Mouse (Mus musculus) midbrain, postnatal 0 days (tissue): ENCODE results near the gene Creb3l4. TPM values are rescaled to one million over a fixed set of nuclear protein-coding genes. Genes with fewer than 3 reads are reported as not detected.

Experiments used
- ATAC-seq: fragments of 200-750 bp; cut with Nextera tagmentation; 2 replicates; pipeline ENCODE4 v1.8.0; 2017; ENCODE audit warnings: moderate number of reproducible peaks, mild to moderate bottlenecking, moderate TSS enrichment, moderate library complexity; ENCODE audit not compliant: low FRiP score
- DNase-seq: peaks from one replicate; pipeline ENCODE4 v3.0.0-alpha.2; 2015; ENCODE audit warnings: low spot score
- H3K27ac ChIP-seq: fragments of 300-500 bp; sonication (generic); 2 replicates; pipeline ENCODE4 v1.5.1; 2014; ENCODE audit warnings: low read depth, mild to moderate bottlenecking, low read length, mixed read lengths
- H3K27me3 ChIP-seq: fragments of 300-500 bp; sonication (generic); 2 replicates; pipeline ENCODE4 v1.6.1; 2014; ENCODE audit warnings: low read length, control low read depth, mixed read lengths; ENCODE audit not compliant: insufficient read depth
- H3K36me3 ChIP-seq: fragments of 300-500 bp; sonication (generic); 2 replicates; pipeline ENCODE4 v1.6.1; 2014; ENCODE audit warnings: low read length, control low read depth, mixed read lengths; ENCODE audit not compliant: insufficient read depth
- H3K4me1 ChIP-seq: fragments of 300-500 bp; sonication (generic); 2 replicates; pipeline ENCODE4 v1.6.1; 2014; ENCODE audit warnings: mild to moderate bottlenecking, control low read depth, antibody characterized with exemption, low read length, mixed read lengths; ENCODE audit not compliant: insufficient read depth
- H3K4me2 ChIP-seq: fragments of 300-500 bp; sonication (generic); 2 replicates; pipeline ENCODE4 v1.6.1; 2014; ENCODE audit warnings: low read depth, mild to moderate bottlenecking, low read length, mixed read lengths; ENCODE audit not compliant: poor library complexity, severe bottlenecking
- H3K4me3 ChIP-seq: fragments of 300-500 bp; sonication (generic); 2 replicates; pipeline ENCODE4 v1.5.1; 2014; ENCODE audit warnings: low read depth, mild to moderate bottlenecking, low read length, moderate library complexity
- H3K9ac ChIP-seq: fragments of 300-500 bp; sonication (generic); replicated peaks from 2 replicates; pipeline ENCODE4 v1.6.1; 2014; ENCODE audit warnings: mild to moderate bottlenecking, low read length, moderate library complexity, mixed read lengths; ENCODE audit not compliant: poor library complexity, severe bottlenecking
- H3K9me3 ChIP-seq: fragments of 300-500 bp; sonication (generic); 2 replicates; pipeline ENCODE4 v1.6.1; 2016; ENCODE audit warnings: low read length, control low read depth
- CTCF ChIP-seq: IDR thresholded peaks from 2 replicates; pipeline ENCODE4 v1.5.1; 2016; ENCODE audit warnings: antibody characterized with exemption, mild to moderate bottlenecking
- WGBS: fragments of 180-500 bp; shearing (Covaris S2); extraction: QIAGEN DNeasy Blood & Tissue Kit; methylation state at CpG from one replicate; pipeline ENCODE4 v1.1.7; 2014; 5-methylcytosine and 5-hydroxymethylcytosine counted together
- polyA plus RNA-seq: library from polyadenylated mRNA; unstranded; fragments of >200 nt; fragmentation: Nextera tagmentation; extraction: Ambion mirVana; gene quantifications from 2 replicates; pipeline ENCODE4 v1.2.1, GENCODE M21; 2015
- total RNA-seq: library from RNA; depleted of rRNA; stranded (reverse); fragments of >200 nt; gene quantifications from 2 replicates; pipeline ENCODE4 v1.2.3, GENCODE M21; 2014

Gene Creb3l4
- total and polyA plus RNA-seq, 2 experiments from 2014 or later = 0.77 to 1.7 TPM

DNA sequence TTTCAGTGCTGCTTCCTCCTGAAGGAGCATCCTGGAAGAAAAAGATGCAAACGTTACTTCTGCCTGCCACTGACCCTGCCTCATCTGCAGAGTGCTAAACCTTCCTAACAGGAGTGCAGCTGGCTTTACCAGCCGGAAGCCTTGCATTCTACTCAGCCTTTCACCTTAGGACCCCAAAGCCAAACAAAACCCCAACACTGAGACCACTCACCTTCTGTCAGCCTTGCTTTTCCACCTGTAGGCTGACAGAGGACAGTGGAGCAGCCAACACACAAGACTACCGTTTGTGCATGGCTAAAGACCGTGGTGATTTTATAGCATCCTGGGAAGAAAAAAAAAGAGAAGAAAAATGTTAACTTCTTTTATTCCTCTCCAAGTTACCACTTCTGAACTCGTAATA is 30.6 kb downstream of the Creb3l4 start:
- no peak for TF ChIP-seq CTCF
- peak overlapping the region; percentile 83 for H3K4me2 ChIP-seq

DNA sequence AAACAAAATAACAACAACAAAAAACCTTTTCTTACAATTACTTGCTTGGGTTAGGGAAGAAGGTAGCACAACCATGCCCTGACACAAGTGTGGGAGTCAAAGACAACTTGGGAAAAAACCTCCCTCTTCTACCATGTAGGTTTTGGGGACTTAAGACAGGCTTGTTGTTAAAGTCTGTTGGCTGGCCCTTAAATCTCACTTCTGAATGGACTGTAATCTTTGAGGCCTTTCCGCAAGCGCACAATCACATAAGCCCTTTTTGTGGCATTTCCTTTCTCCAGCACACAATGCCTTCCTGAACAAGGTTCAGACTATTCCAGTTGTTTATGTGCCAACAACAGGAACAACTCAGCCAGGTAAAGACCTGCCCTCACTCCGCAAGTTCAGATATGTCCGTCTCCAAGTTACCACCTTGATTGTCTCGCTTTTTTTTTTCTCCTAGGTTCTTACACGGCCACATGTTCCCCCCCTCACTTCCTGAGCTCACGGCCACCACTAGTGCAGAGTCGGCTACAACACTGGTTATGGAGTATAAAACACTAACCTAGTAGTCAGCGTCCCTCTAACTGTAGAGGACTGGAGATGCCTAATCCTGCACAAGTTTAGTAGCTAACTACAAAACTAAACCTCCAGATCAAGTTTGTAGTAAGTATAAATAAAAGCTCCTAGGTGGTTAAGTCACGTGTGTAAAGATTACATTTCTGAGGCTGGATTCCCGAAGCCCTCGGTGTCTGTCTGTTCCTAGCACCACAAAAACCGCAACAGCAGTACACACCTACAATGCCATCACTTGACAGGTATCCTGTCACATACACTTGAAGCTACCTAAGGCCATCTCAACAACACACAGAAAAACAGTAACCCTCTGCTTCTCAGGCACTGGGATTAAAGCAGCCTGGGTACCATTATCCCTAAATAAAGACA is 31.6 kb downstream of the Creb3l4 start:
- Histone ChIP-seq H3K27me3 (no peaks in the 10 kb centered on the region), H3K4me1 (no peaks in the 10 kb centered on the region), H3K36me3 (peaks cover 19% of the 10 kb centered on the region; the same call in 1 of the 2 replicates), H3K9me3 (no peaks in the 10 kb centered on the region), H3K4me2 (peak overlapping the region; percentile 83), H3K4me3 (peak overlapping the region; percentile 2; the same call in 1 of the 2 replicates), H3K9ac (0 out of 2 replicates have a peak overlapping the region, but pooled peaks have one; percentile 66), H3K27ac (no peak overlapping the region)
- ATAC-seq (no peak), DNase-seq (no peak)
- WGBS = 79% methylated on average over 13 of the region's 13 CpGs
- TF ChIP-seq CTCF = no peak

More for the DNA sequence above, 30.6 kb downstream of the Creb3l4 start:
- Histone ChIP-seq H3K9ac (peak overlapping the region; percentile 66), H3K4me3 (peak overlapping the region; percentile 49), H3K27ac (no peak overlapping the region), H3K36me3 (peaks cover 16% of the 10 kb centered on the region; the same call in 1 of the 2 replicates), H3K4me1 (no peaks in the 10 kb centered on the region), H3K9me3 (no peaks in the 10 kb centered on the region), H3K27me3 (no peaks in the 10 kb centered on the region)
- DNase-seq (no peak), ATAC-seq (no peak)
- 19% methylated on average over 5 of the region's 5 CpGs for WGBS

DNA sequence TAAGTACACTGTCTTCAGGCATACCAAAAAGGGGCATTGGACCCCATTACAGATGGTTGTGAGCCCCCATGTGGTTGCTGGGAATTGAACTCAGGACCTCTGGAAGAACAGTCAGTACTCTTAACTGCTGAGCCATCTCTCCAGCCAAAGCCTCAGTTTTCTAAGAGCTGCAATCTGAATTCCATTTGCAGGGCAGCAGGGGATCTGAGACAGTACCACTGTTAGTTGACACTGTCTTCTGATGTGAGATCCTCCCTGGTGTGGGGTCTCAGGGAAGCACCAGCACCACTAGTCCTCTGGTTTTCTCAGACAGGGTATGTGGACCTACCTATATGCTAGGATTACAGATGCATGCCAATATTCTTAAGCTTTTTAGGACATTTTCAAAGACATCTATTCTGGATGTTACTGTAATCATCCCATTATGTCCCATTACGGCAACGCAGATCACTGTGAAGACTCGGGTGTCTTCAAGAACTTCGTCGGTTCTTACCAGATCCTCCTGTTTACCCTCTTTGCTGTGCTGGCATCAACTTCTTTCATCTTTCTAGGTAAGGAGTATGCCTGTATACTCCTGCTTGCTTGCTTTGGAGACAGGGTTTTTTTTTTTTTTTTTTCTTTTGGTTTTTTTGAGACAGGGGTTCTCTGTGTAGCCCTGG is 33.3 kb downstream of the Creb3l4 start:
- Histone ChIP-seq H3K9me3 (no peaks in the 10 kb centered on the region), H3K27ac (no peak overlapping the region), H3K27me3 (no peaks in the 10 kb centered on the region), H3K4me1 (no peaks in the 10 kb centered on the region), H3K4me2 (no peak overlapping the region), H3K36me3 (peaks cover 19% of the 10 kb centered on the region; the same call in 1 of the 2 replicates), H3K4me3 (no peak overlapping the region), H3K9ac (no peak overlapping the region)
- WGBS = 98% methylated on average over 5 of the region's 5 CpGs
- no peak for DNase-seq
- ATAC-seq = no peak
- TF ChIP-seq CTCF = no peak

GRCm38 (mm10) chr3:90208662-90209061 is 34.6 kb downstream of the Creb3l4 start:
- peaks cover 19% of the 10 kb centered on the region; the same call in 1 of the 2 replicates for H3K36me3 ChIP-seq
- TF ChIP-seq CTCF = no peak
- no peaks in the 10 kb centered on the region for H3K27me3 ChIP-seq
- ATAC-seq (no peak), DNase-seq (no peak)
- H3K9ac ChIP-seq = no peak overlapping the region
- no peaks in the 10 kb centered on the region for H3K9me3 ChIP-seq
- no peaks in the 10 kb centered on the region for H3K4me1 ChIP-seq
- H3K4me2 ChIP-seq = no peak overlapping the region
- WGBS = 86% methylated on average over 2 of the region's 2 CpGs
- H3K4me3 ChIP-seq = no peak overlapping the region
- no peak overlapping the region for H3K27ac ChIP-seq

DNA sequence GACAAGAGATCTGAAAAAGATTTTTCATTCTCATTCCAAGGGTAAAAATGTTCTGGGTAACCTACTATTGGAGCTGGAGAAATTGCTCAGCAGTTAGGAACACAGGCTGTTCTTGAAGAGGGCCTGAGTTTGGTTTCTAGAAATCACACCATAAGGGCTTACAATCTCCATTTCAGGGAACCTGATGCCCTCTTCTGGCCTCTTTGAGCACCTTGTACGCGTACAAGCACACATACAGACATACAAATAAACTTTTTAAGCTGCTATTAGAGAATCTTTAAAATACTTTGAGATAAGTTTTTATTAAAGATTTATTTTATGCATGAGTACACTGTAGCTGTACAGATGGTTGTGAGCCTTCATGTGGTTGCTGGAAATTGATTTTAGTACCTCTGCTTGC is 38.7 kb downstream of the Creb3l4 start:
- no peak for TF ChIP-seq CTCF

More for the DNA sequence above, 38.7 kb downstream of the Creb3l4 start:
- H3K9ac ChIP-seq = no peak overlapping the region
- no peaks in the 10 kb centered on the region for H3K9me3 ChIP-seq
- ATAC-seq (no peak), DNase-seq (no peak)
- no peaks in the 10 kb centered on the region for H3K4me1 ChIP-seq
- 91% methylated on average over 2 of the region's 2 CpGs for WGBS
- no peak overlapping the region for H3K4me2 ChIP-seq
- no peak overlapping the region for H3K27ac ChIP-seq
- H3K36me3 ChIP-seq = peaks cover 13% of the 10 kb centered on the region; the same call in 1 of the 2 replicates
- H3K4me3 ChIP-seq = no peak overlapping the region
- H3K27me3 ChIP-seq = no peaks in the 10 kb centered on the region
